Mouse (Mus musculus): ENCODE results near the gene Pla2g6. TPM values are rescaled to one million over a fixed set of nuclear protein-coding genes. Genes with fewer than 3 reads are reported as not detected.
A peak's percentile ranks its signal among the peaks of the same experiment; 100 is the strongest.

The Pla2g6 gene
- total RNA-seq, 2 experiments from 2014 or later, result 27.0 to 27.5 TPM

DNA sequence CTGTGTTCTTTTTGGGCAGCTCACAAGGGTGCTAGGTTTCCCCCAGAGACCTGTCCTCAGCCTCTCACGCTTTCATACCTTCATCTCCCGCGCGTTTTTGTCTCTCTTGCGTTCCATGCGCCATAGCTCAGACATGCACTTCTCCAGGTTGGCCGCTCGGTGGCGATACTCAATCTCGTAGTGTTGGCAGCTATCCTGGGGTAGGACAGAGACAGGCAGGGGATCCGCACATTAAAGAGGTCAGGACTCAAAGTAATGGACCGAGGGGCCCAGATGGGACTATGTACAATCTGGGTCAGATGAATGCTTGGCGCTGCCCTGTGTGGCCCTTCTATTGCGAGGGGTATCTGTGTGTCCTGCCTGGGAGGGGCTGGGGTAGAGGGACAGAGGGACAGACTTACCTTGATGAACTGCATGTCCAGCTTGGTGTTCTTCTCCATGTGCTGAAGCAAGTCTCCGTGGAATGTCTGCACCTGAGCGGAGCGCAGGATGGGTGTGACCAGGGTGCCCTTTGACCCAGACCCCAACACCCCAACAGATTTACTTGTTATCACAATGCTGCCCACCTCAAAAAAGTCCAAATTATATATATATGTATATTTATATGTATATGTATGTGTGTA is 57.0 kb downstream of the Pla2g6 start:
- peak; percentile 61 for DNase-seq

DNA sequence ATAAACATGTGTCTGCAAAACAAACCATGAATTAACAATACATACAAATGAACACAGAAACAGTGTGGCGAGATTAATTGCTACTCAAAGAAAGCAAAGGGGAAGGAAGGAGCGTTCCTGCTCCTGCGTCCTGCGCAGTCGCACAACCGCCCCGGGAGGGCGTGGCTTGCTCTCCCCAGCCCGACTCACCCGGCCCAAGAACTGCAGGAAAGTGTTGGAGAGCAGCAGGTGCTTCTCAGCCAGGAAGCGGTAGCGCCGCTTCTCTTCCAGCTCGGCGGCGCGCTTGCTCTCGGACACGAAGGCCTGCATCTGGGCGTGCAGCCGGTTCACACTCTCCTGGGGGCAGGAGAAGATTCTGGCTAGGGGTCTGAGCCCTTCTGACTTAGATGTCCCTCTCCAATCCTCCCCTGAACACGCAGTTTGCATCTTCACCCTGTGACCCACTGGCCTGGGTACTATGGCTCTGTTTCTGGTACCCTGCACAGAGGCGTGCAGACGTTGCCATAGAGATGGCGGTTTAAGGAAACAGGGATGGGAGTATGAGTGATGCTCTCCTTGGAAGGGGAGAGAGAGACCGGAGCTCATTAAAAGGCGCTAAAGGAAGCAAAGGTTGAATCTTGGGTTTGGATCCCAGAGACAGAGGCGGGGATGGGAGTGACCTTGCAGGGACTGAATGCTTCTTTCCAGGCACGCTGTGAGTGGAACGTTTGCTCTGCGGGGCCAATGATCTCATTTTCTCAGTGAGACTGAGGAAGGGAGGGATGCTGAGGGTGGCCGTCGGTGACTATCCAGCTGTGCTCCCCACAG is 57.7 kb downstream of the Pla2g6 start:
- peak; percentile 87 for DNase-seq

DNA sequence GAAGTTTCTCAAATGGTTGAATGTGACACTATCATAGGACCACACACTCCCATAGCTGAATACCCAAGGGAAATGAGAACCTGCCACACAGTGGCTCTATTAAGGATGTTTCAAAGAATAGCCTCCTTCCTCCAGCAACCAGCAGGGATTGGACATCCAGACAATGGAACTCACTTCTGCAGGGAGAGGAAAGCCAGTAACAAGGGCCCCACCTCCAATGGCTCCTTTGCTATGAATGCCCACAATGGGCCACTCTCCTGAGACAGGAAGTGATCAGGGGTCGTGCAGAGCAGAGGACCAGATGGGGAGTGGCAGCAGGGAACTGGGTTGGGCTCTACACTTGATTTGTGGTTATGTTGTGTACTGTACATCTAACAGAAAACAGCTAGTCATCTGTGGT is 59.7 kb downstream of the Pla2g6 start:
- no peak for DNase-seq

DNA sequence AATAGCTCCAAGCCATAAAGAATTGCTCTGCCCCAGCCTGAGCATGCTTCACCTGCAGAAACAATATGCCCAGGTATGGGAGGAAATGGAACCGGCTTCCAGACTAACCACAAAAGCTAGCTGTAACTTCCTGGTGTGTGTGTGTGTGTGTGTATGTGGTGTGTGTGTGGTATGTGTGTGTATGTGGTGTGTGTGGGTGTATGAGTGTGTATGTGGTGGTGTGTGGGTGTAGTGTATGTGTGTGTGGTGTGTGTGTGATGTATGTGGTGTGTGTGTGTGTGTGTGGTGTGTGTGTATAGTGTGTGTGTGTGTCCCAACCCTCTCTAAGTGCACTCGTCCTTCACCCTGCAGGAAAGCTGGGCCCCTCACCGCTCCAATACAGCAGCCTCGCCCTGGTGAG is 62.8 kb downstream of the Pla2g6 start:
- DNase-seq, result no peak

DNA sequence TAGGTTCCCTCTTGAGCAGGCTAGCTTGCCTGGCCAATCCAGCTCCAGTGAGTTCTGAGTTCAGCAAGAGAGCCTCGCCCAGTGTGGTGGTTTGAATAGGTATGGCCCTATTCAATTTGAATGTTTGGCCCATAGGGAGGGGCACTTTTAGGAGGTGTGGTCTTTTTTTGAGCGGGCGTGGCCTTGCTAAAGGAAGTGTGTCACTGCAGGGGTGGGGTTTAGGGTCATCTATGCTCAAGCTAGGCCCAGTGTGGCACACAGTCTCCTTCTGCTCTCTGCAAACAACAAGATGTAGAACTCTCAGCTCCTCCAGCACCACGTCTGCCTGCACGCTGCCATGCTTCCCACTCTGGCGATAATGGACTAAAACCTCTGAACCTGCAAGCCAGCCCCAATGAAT is 64.5 kb downstream of the Pla2g6 start:
- DNase-seq, result no peak

DNA sequence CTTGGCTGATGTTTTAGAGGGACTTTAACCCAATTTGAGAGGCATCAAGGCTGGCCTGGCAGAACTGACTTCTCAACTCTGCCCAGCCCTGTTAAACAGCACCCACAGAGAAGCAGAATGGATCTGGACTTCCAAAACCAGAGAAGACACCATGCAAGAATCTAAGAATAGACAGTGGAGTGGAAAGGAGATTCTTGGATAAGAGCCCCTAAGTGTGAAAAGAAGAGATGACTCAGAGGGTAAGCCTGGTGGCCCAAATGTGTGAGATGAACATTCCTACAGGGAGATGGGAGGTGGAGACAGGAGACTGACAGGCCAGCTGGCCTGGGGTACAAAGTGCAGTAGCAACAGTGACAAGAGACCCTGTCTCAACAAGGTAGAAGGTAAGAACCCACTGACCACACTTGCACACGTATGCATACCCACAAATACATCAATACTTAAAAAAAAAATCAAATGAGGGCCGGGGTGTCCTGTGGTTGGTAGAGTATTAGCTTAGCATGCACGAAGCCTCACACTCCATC is 65.3 kb downstream of the Pla2g6 start:
- DNase-seq, result no peak

DNA sequence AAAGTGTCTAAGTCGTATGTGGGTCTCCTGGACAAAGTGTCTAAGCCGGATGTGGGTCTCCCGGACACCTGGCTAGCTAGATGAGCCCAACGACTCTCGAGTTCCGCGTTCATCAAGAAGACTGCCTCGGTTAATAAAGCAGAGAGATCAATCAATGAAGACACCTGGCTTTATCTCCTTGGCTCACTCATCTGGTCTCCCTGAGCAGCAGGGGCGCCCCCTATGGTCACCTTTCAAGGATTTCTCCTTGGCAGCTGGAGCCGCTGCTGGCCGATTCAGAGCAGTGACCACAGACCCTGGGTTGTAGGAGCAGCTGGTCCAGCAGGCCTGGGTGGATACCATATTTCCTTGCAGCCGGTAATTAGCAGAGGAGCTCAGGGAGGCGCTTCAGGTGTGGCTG is 65.8 kb downstream of the Pla2g6 start:
- DNase-seq, result peak; percentile 42

DNA sequence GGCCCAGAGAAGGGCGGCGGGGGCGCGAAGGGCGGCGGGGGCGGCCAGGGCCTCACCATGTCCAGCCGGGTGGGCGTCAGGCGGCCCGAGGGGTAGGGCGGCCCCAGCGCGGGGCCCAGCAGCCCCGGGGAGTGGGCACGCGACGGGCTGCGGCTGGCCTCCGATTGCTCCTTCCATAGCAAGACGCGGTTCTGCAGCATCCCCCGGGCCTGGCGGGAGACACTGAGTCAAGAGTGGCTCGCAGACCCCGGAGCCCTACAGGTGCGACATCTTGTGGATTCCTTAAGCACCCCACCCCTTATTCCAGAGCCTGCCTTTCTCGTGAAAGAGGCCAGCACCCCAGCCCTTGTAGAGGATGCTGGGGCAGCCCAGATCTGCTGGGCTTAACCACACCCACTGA is 66.4 kb downstream of the Pla2g6 start:
- no peak for DNase-seq

DNA sequence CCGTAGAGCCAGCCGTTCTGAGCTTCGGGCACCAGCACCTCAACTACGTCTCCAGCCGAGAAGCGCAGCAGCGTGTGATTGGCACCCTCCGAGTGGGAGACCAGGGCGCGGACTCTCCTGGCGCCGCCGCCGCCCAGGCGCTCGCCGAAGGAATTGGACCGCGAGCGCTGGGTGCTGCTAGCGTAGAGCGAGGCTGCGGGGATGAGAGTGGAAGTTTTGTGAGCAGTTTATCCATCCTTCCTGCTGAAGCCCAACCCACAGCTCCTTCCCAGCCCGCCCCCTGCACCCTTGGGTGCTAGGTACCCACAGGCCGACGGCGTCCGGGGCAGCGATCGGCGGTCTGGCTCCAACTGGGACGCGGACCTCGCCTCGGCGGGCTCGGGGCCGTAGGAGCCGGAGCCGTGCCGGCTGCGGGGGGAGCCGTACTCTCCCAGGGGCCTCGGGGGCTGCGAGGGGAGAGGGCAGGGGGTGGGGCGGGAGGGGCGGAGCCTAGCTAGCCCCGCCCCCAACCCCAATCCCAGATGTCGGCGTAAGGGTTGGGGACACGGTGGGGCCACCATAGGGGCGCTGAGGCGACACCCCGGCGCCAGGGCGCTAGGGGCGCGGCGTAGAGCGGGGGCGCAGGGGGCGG is 67.0 kb downstream of the Pla2g6 start:
- peak; percentile 35 for DNase-seq

DNA sequence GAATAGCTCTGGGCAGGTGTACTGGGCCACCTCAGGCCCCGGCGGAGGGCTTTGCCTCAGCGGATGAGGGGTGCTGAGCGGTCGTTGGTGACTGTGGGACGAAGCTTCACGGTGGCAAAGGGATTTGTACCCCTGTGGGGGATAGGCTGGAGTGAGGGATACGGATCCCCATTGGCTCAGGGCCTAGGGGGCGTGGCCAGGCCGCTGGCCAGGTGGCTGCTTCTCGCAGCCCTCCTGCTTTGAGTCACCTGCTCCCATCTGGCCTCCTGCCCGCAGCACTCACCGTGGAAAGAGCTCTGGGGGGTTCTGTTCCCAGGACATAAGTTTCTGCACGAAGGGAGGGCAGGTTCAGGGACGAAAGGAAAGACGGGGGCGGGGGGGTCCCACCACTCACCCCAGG is 69.7 kb downstream of the Pla2g6 start:
- no peak for DNase-seq

DNA sequence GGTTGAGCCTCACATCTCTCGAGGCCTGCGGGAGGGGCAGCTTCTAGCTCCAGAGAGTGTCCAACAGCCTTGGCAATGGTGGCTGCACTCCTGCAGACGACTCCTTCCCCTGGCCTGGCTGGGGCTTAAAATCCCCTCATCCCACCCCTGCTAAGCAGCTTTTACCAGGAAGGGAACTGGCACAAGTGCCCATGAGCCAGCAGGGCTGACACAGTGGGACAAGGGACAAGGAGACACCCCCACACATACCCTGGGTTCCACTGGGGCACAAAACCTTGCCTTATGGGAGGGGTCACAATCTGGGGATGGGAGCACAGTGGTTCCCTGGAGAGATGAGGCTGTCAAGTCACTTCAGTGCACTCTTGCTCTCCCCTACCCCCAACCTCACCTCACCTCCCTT is 73.5 kb downstream of the Pla2g6 start, which contains the start of gene Slc16a8:
Gene Slc16a8, minus strand, starts transcription at position 101 of the 400 bp plus-strand sequence.
- DNase-seq, result no peak

DNA sequence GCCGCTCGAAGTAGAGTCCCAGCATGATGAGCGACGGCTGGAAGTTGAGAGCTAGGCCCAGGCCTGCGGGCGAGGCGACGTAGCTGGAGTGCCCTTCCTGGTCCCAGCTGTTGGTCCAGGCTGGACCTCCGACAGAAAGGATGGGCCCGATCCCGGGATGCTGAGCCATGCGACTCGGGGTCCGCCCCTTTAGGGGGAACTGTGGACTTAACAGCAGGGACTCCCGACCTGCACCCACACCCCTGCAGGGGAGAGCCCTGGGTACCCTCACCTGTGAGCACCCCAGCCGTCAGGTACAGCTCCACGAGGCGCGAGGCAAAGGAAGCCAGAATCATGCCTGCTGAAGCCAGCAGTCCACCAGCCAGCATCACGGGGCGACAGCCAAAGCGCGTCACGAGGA is 75.6 kb downstream of the Pla2g6 start:
- no peak for DNase-seq

DNA sequence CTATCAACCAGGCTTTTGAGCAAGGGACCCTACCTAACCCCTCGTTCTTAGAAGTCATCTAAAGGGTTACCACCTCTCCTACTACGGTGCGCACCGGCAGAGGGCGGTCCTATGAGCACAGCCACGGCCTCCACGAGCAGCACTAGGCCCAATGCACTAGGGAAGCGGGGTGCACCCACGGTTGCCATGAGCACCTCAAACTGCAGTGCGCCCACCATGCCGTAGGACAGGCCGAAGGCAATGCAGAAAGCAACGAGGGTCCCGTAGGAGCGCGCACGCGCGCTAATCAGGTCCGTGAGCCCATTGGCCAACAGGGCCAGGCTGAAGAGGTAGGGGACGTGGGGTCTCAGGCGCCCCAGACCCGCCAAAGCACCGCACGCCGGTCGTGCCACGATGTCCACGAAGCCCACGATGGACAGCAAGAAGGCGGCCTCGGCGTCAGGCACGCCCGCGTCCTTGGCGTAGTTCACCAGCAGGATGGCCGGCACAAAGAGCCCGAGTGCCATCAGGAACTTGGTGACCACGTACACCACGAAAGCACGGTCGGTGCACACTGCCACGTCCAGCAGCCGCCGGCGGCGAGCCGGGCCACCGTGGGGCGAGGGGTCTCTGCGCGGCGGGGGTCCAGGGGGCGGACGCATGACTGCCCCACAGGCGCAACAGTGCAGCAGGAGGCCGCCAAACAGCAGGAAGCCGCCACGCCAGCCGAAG is 76.3 kb downstream of the Pla2g6 start:
- no peak for DNase-seq

DNA sequence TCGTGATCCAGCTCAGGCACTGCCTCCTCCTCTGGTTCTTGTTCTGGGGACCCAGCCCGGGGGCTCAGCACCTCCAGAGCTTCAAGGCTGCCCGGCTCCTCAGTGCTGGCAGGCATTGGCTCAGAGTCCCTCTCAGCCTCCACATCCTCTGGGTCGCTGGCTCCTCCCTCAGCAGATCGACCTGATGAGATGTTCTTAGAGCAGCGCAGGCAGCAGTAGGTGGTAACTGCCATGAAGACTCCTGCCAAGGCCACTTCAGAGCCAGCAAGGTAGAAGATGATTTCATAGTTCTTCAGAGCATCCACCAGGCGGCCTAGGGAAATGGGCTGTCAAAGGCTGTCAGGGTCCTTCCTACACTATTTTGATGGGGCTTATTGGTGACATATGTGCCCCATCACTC is 77.0 kb downstream of the Pla2g6 start:
- DNase-seq, result no peak

DNA sequence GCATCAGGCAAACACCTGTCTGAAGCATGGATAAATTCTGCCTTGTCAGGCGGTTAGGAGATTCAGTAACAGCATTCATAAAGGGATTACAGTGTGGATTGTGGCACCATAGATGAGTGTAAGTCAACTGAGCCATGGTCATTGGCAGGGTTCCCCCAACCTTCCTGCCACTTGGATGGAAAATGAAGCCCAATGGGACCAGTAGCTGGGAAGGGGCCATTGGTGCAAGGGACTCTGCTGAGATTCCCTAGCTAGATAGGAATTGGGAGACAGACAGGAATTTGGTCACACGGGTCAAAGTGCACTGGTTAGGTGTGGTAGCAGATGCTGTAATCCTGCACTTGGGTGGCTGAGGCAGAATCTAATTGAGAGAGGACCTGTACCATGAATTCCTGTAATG is 78.0 kb downstream of the Pla2g6 start:
- DNase-seq, result peak; percentile 68

DNA sequence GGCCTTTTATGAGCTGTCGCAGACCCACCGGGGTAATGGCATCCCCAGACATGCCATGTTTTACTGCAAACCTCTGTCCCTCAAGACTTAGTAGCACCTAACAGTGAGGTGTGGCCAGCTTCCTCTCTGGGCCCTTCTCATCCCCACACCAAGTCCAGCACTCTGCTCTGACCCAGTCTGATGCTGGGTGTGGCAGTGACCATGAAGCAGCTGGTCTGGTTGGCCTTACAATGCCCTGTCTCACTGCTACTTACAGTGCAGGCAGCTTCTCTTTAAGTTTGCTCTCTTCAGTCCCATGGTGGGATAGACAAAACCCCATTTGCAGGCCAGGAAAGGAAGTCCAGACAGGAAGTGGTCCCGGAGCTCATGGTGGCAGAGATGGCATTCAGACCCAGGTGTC is 82.9 kb downstream of the Pla2g6 start:
- no peak for DNase-seq

DNA sequence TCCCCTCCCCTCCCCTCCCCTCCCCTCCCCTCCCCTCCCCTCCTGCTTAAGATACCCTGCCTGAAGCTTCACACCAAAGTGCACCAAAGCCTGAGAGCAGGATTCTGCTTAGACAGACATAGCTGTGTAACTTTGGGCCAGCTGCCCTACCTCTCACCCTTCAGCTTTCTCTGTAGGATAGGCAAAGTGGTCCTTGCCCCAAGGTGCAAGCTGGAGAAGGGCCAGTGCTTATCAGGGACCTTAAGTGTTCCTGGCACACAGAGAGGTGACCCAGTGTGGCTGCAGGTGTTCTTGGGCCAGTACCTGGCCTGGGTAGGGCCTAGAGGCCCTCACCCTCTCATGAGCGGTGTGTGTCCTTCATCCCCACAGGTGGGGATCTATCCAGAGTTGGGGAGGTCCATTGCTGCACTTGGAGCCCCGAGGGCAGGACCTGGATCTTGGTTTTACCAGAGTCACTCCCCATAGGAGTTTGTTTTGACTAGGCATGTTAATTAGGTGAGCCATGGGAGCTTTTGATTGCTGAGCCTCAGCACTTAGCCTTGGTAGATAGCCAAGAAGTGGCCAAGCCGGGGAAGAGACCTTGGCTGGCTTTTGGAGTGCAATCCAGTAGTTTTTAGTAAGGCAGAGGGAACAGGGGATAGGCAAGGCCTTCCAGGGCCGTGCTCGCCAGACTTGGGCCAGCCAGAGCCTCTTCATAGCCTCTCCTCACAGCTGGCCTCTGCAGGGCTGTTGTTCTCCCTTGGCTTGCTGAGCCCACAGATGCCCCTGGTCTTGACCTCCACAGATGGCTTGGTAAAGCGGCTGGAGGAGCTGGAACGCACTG is 83.9 kb downstream of the Pla2g6 start:
- DNase-seq, result peak; percentile 67

DNA sequence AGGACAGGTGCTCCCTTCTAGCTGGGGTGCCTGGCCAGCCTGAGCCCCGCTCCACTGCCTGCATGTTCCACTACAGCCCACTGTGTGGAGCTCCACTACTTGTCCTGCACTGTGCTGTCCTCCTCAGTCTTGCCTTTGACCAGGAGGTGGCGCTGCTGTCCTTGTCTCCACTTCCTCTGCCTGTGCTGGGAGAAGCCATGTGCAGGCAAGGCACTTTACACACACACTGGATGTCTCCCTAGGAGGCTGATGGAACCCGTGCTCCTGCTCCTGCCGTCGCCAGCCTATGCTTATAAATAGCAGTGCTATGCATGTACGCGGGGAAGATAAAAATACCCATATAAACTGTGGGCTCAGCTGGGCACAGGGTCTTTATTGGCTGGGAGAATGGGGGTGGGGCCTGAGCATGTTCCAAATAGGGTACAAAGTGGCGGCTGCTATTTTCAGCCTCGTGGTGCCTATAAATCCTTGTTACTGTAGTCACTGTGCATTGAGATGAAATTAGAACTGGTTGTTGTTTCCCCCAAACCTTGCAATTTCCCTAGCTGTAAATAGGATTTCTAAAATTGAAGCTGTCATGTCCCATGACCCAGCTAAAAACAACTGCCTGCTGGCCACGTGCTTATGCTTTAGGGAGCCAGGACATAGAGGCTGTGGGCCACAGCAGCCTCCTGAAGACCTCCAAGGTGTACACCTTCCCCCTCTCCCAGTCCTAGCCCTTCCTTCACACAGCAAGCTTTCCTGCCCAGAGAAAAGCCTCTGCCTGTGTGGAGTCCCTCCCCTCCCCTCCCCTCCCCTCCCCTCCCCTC is 84.8 kb downstream of the Pla2g6 start:
- peak; percentile 96 for DNase-seq

DNA sequence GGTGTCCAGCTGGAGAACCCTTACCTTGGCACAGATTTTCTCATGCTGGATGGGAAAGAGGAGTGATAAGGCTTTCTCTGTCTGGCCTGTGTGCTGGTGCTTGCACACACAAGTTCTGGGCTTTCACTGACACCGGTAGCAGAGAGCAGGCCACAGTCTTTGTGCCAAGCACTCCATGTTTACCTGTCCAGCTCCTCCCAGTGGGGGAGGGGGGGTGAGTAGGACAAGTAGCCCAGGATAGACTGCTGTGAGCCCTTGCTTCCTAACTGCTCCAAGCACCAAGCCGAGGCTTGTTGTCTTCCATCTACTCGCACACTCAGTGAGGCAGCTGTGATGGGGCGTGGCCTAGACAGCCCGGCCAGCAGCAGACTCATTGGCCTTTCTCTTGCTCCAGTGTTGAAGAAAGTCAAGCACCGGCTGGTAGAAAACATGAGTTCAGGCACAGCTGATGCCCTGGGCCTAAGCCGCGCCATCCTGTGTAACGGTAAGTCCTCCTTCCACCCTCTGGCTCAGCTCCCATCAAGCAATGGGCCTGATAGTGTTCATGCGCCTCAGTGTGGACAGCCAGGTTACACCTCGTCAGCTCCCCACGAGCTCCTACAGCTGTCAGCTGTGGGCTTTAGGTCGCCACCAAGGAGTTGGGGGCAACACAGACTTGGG is 85.5 kb downstream of the Pla2g6 start:
- DNase-seq, result no peak

DNA sequence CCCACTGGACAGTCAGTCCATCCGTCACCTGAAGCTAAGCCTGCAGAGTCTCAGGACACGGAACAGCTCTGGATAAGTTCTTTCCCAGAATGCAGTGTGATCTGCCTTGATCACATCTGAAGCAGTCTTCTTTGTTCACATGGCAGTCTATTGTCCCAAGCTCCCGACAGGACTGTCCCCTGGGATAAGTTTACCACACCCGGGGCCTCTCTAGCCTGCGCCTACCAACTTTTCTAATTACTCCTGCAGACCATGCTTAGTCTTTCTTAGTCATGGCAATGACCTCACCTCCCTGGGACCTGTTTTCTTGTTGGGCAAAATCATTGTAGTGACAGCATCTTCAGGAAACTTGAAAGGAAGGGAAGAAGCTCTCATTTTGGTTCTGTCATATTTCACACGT is 90.2 kb downstream of the Pla2g6 start:
- no peak for DNase-seq

Measured in adrenal gland, postnatal 10 days (tissue).